Mouse (Mus musculus) brown adipose tissue, adult 24 weeks (tissue): ENCODE data around the gene Mbtps1. TPM values are rescaled to one million over a fixed set of nuclear protein-coding genes. Genes with fewer than 3 reads are reported as not detected.
A peak's percentile ranks its signal among the peaks of the same experiment; 100 is the strongest.

Source experiments
- H3K27ac ChIP-seq: fragments of 200-500 bp; replicated peaks from 2 replicates; pipeline ENCODE4 v1.5.1; 2012; ENCODE audit warnings: low read depth, mild to moderate bottlenecking, low read length
- H3K4me1 ChIP-seq: fragments of 200-500 bp; 2 replicates; pipeline ENCODE4 v1.6.1; 2012; ENCODE audit warnings: low read length, mixed read lengths; ENCODE audit not compliant: control insufficient read depth, insufficient read depth, insufficient read length
- H3K4me3 ChIP-seq: fragments of 200-500 bp; 2 replicates; pipeline ENCODE4 v1.5.1; 2012; ENCODE audit warnings: low read depth, mild to moderate bottlenecking, low read length, moderate library complexity; ENCODE audit not compliant: insufficient read depth
- polyA plus RNA-seq: library from polyadenylated mRNA; stranded (reverse); fragments of >200 nt; gene quantifications from 2 replicates; pipeline ENCODE4 v1.2.4, GENCODE M21; 2012; ENCODE audit not compliant: missing spikeins, insufficient read depth, insufficient read length

Mbtps1 gene
- polyA plus RNA-seq, 1 experiment: 34.4 TPM

GRCm38 (mm10) chr8:119571135-119571534 lies 12.6 kb upstream of the Mbtps1 start:
- H3K27ac ChIP-seq: no peak overlapping the region
- no peaks in the 10 kb centered on the region for H3K4me1 ChIP-seq
- no peak overlapping the region for H3K4me3 ChIP-seq

GRCm38 (mm10) chr8:119569881-119570280 lies 11.3 kb upstream of the Mbtps1 start:
- H3K27ac ChIP-seq: no peak overlapping the region

GRCm38 (mm10) chr8:119568951-119569350 lies 10.4 kb upstream of the Mbtps1 start:
- no peak overlapping the region for H3K4me3 ChIP-seq
- H3K27ac ChIP-seq: no peak overlapping the region
- no peaks in the 10 kb centered on the region for H3K4me1 ChIP-seq

More at GRCm38 (mm10) chr8:119569881-119570280, 11.3 kb upstream of the Mbtps1 start:
- no peaks in the 10 kb centered on the region for H3K4me1 ChIP-seq
- H3K4me3 ChIP-seq: no peak overlapping the region

GRCm38 (mm10) chr8:119568251-119568650 lies 9.7 kb upstream of the Mbtps1 start:
- no peak overlapping the region for H3K4me3 ChIP-seq
- H3K27ac ChIP-seq: no peak overlapping the region
- H3K4me1 ChIP-seq: no peaks in the 10 kb centered on the region

- H3K4me3 ChIP-seq: no peak overlapping the region
Measured at GRCm38 (mm10) chr8:119566367-119566766, 7.8 kb upstream of the Mbtps1 start.

GRCm38 (mm10) chr8:119563849-119564251 lies 5.3 kb upstream of the Mbtps1 start:
- Histone ChIP-seq H3K27ac (no peak overlapping the region), H3K4me1 (no peaks in the 10 kb centered on the region)

More at GRCm38 (mm10) chr8:119566367-119566766, 7.8 kb upstream of the Mbtps1 start:
- no peaks in the 10 kb centered on the region for H3K4me1 ChIP-seq
- H3K27ac ChIP-seq: no peak overlapping the region

GRCm38 (mm10) chr8:119559402-119559720 lies 826 bp upstream of the Mbtps1 start:
- no peak overlapping the region for H3K4me3 ChIP-seq

More at GRCm38 (mm10) chr8:119563849-119564251, 5.3 kb upstream of the Mbtps1 start:
- H3K4me3 ChIP-seq: no peak overlapping the region

GRCm38 (mm10) chr8:119557821-119558602 lies 523 bp downstream of the Mbtps1 start:
- Histone ChIP-seq H3K27ac (peak overlapping the region; percentile 65), H3K4me1 (peaks cover 4% of the 10 kb centered on the region; the same call in 1 of the 2 replicates), H3K4me3 (peak overlapping the region; percentile 94)

More at GRCm38 (mm10) chr8:119559402-119559720, 826 bp upstream of the Mbtps1 start:
- H3K27ac ChIP-seq: no peak overlapping the region; the same call in 1 of the 2 replicates
- peaks cover 4% of the 10 kb centered on the region; the same call in 1 of the 2 replicates for H3K4me1 ChIP-seq

GRCm38 (mm10) chr8:119557132-119557531 lies 1.4 kb downstream of the Mbtps1 start:
- peak overlapping the region; percentile 94 for H3K4me3 ChIP-seq
- no peak overlapping the region for H3K27ac ChIP-seq
- peaks cover 4% of the 10 kb centered on the region; the same call in 1 of the 2 replicates for H3K4me1 ChIP-seq

- H3K27ac ChIP-seq: no peak overlapping the region
- peaks cover 7% of the 10 kb centered on the region; the same call in 1 of the 2 replicates for H3K4me1 ChIP-seq
- no peak overlapping the region for H3K4me3 ChIP-seq
Measured at GRCm38 (mm10) chr8:119555861-119556260, 2.7 kb downstream of the Mbtps1 start.

GRCm38 (mm10) chr8:119552967-119553366 lies 5.6 kb downstream of the Mbtps1 start:
- Histone ChIP-seq H3K4me3 (no peak overlapping the region), H3K4me1 (peaks cover 7% of the 10 kb centered on the region; the same call in 1 of the 2 replicates), H3K27ac (no peak overlapping the region)

GRCm38 (mm10) chr8:119548560-119549113 lies 9.9 kb downstream of the Mbtps1 start:
- no peak overlapping the region for H3K4me3 ChIP-seq

GRCm38 (mm10) chr8:119547019-119547691 lies 11.4 kb downstream of the Mbtps1 start:
- Histone ChIP-seq H3K4me1 (0 out of 2 replicates have a peak, but pooled peaks cover 3% of the 10 kb centered on the region), H3K27ac (no peak overlapping the region), H3K4me3 (no peak overlapping the region)

More at GRCm38 (mm10) chr8:119548560-119549113, 9.9 kb downstream of the Mbtps1 start:
- 0 out of 2 replicates have a peak, but pooled peaks cover 3% of the 10 kb centered on the region for H3K4me1 ChIP-seq
- no peak overlapping the region for H3K27ac ChIP-seq

GRCm38 (mm10) chr8:119545791-119546190 lies 12.7 kb downstream of the Mbtps1 start:
- no peak overlapping the region for H3K4me3 ChIP-seq
- H3K4me1 ChIP-seq: no peaks in the 10 kb centered on the region
- no peak overlapping the region for H3K27ac ChIP-seq

- Histone ChIP-seq H3K4me3 (no peak overlapping the region), H3K4me1 (no peaks in the 10 kb centered on the region), H3K27ac (no peak overlapping the region)
Measured at GRCm38 (mm10) chr8:119545180-119545579, 13.4 kb downstream of the Mbtps1 start.
